Mouse (Mus musculus): ENCODE measurements at regions not wholly inside any gene's neighbourhood (a gene's known extent, or its start where the extent isn't known, plus 50 kb on each side); places are given as distances from the start of the nearest gene placed in this dataset.

DNA sequence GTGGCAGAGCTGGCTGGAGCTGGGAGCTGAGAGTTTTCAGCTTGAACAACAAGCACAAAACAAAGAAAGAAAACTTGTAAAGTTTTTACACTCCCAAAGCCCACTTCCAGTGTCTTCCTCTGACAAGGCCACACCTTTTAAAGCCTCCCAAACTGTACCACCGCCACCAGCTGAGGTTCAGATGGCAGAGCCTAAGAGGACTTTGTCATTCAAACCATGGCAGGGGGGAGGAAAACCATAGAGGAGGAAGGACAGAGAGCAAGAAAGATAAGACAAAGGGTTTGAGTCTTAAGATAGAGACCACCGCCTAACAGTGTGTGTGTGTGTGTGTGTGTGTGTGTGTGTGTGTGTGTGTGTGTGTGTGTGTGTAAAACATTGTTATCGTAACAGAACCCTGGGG, 228.1 kb upstream of the Npvf start:
- TF ChIP-seq POLR2A (IDR thresholded peaks at IDR 0.05; ENCODE audit: low read depth, low read length) = no peak
- TF ChIP-seq CTCF (IDR thresholded peaks at IDR 0.05; ENCODE audit: extremely low read depth, insufficient read depth, insufficient read length, insufficient replicate concordance) = no peak
